Mouse (Mus musculus): ENCODE data around the gene Pole3. TPM values are rescaled to one million over a fixed set of nuclear protein-coding genes. Genes with fewer than 3 reads are reported as not detected.

Gene Pole3
- 44.8 and 48.9 TPM in 2 replicates for polyA plus RNA-seq (2015; fragmentation: Nextera tagmentation; extraction: Ambion mirVana)

- under 1% methylated on average over 59 of the region's 59 CpGs for WGBS (ENCODE audit: insufficient replicate concordance)
- Histone ChIP-seq H3K27me3 (ENCODE audit: control insufficient read depth, insufficient read depth, low read depth, low read length) (no peaks in the 10 kb centered on the region), H3K4me3 (ENCODE audit: low read depth, low read length) (peak within 1 kb of the TSS; percentile 83), H3K9me3 (replicated peaks; ENCODE audit: control insufficient read depth, low read length) (no peaks in the 10 kb centered on the region), H3K4me1 (ENCODE audit: control insufficient read depth, low read depth, low read length) (peaks cover 24% of the 10 kb centered on the region), H3K36me3 (ENCODE audit: control insufficient read depth, insufficient read depth) (no peaks in the 10 kb centered on the region; the same call in 1 of the 2 replicates), H3K27ac (ENCODE audit: low read length) (peak within 1 kb of the TSS; percentile 86), H3K9ac (ENCODE audit: low read depth, low read length) (peak within 1 kb of the TSS; percentile 74), H3K4me2 (ENCODE audit: low read depth, low read length) (peak within 1 kb of the TSS; percentile 66)
- ATAC-seq (ENCODE audit: low read depth) = peak; percentile 97
These were observed at the start of gene Pole3, which contains the start of gene 4933430I17Rik for GRCm38 (mm10) chr4:62524651-62525488. TSS of gene Pole3 (minus strand) at chr4:62525068. TSS of gene 4933430I17Rik (plus strand) at chr4:62525369.

- WGBS (ENCODE audit: insufficient replicate concordance) = 55% methylated on average over 5 of the region's 5 CpGs
- no peak for ATAC-seq (ENCODE audit: low read depth)
- Histone ChIP-seq H3K9ac (ENCODE audit: low read depth, low read length) (no peak overlapping the region), H3K4me2 (ENCODE audit: low read depth, low read length) (no peak overlapping the region), H3K4me3 (ENCODE audit: low read depth, low read length) (no peak overlapping the region), H3K36me3 (ENCODE audit: control insufficient read depth, insufficient read depth) (no peaks in the 10 kb centered on the region), H3K9me3 (replicated peaks; ENCODE audit: control insufficient read depth, low read length) (no peaks in the 10 kb centered on the region), H3K4me1 (ENCODE audit: control insufficient read depth, low read depth, low read length) (no peaks in the 10 kb centered on the region), H3K27me3 (ENCODE audit: control insufficient read depth, insufficient read depth, low read depth, low read length) (no peaks in the 10 kb centered on the region), H3K27ac (ENCODE audit: low read length) (no peak overlapping the region)
These were observed 45.2 kb upstream of the Pole3 start for GRCm38 (mm10) chr4:62570029-62570428.

- no peak overlapping the region for H3K4me3 ChIP-seq (ENCODE audit: low read depth, low read length)
- WGBS (ENCODE audit: insufficient replicate concordance) = 70% methylated on average over 5 of the region's 5 CpGs
These were observed 44.7 kb upstream of the Pole3 start for GRCm38 (mm10) chr4:62569603-62570002.

GRCm38 (mm10) chr4:62568359-62568758, 43.5 kb upstream of the Pole3 start:
- 62% methylated on average over 1 of the region's 1 CpGs for WGBS (ENCODE audit: insufficient replicate concordance)
- ATAC-seq (ENCODE audit: low read depth) = no peak
- no peak overlapping the region for H3K4me2 ChIP-seq (ENCODE audit: low read depth, low read length)

More at GRCm38 (mm10) chr4:62569603-62570002, 44.7 kb upstream of the Pole3 start:
- Histone ChIP-seq H3K27ac (ENCODE audit: low read length) (no peak overlapping the region), H3K4me2 (ENCODE audit: low read depth, low read length) (no peak overlapping the region), H3K4me1 (ENCODE audit: control insufficient read depth, low read depth, low read length) (no peaks in the 10 kb centered on the region), H3K27me3 (ENCODE audit: control insufficient read depth, insufficient read depth, low read depth, low read length) (no peaks in the 10 kb centered on the region), H3K9ac (ENCODE audit: low read depth, low read length) (no peak overlapping the region), H3K9me3 (replicated peaks; ENCODE audit: control insufficient read depth, low read length) (no peaks in the 10 kb centered on the region), H3K36me3 (ENCODE audit: control insufficient read depth, insufficient read depth) (no peaks in the 10 kb centered on the region)
- no peak for ATAC-seq (ENCODE audit: low read depth)

GRCm38 (mm10) chr4:62567696-62568095, 42.8 kb upstream of the Pole3 start:
- no peak overlapping the region for H3K27ac ChIP-seq (ENCODE audit: low read length)
- H3K4me3 ChIP-seq (ENCODE audit: low read depth, low read length) = no peak overlapping the region
- H3K4me2 ChIP-seq (ENCODE audit: low read depth, low read length) = no peak overlapping the region
- H3K4me1 ChIP-seq (ENCODE audit: control insufficient read depth, low read depth, low read length) = no peaks in the 10 kb centered on the region
- no peaks in the 10 kb centered on the region for H3K36me3 ChIP-seq (ENCODE audit: control insufficient read depth, insufficient read depth)
- no peaks in the 10 kb centered on the region for H3K27me3 ChIP-seq (ENCODE audit: control insufficient read depth, insufficient read depth, low read depth, low read length)
- H3K9ac ChIP-seq (ENCODE audit: low read depth, low read length) = no peak overlapping the region
- ATAC-seq (ENCODE audit: low read depth) = no peak
- WGBS (ENCODE audit: insufficient replicate concordance) = 75% methylated on average over 6 of the region's 6 CpGs
- no peaks in the 10 kb centered on the region for H3K9me3 ChIP-seq (replicated peaks; ENCODE audit: control insufficient read depth, low read length)

More at GRCm38 (mm10) chr4:62568359-62568758, 43.5 kb upstream of the Pole3 start:
- H3K36me3 ChIP-seq (ENCODE audit: control insufficient read depth, insufficient read depth) = no peaks in the 10 kb centered on the region
- H3K9me3 ChIP-seq (replicated peaks; ENCODE audit: control insufficient read depth, low read length) = no peaks in the 10 kb centered on the region
- no peak overlapping the region for H3K9ac ChIP-seq (ENCODE audit: low read depth, low read length)
- H3K4me3 ChIP-seq (ENCODE audit: low read depth, low read length) = no peak overlapping the region
- H3K27ac ChIP-seq (ENCODE audit: low read length) = no peak overlapping the region
- no peaks in the 10 kb centered on the region for H3K27me3 ChIP-seq (ENCODE audit: control insufficient read depth, insufficient read depth, low read depth, low read length)
- H3K4me1 ChIP-seq (ENCODE audit: control insufficient read depth, low read depth, low read length) = no peaks in the 10 kb centered on the region

- no peak overlapping the region for H3K9ac ChIP-seq (ENCODE audit: low read depth, low read length)
- 54% methylated on average over 4 of the region's 4 CpGs for WGBS (ENCODE audit: insufficient replicate concordance)
- no peaks in the 10 kb centered on the region for H3K36me3 ChIP-seq (ENCODE audit: control insufficient read depth, insufficient read depth)
- H3K4me3 ChIP-seq (ENCODE audit: low read depth, low read length) = no peak overlapping the region
- no peak overlapping the region for H3K27ac ChIP-seq (ENCODE audit: low read length)
- no peak overlapping the region for H3K4me2 ChIP-seq (ENCODE audit: low read depth, low read length)
- no peak for ATAC-seq (ENCODE audit: low read depth)
- H3K4me1 ChIP-seq (ENCODE audit: control insufficient read depth, low read depth, low read length) = no peaks in the 10 kb centered on the region
- H3K27me3 ChIP-seq (ENCODE audit: control insufficient read depth, insufficient read depth, low read depth, low read length) = no peaks in the 10 kb centered on the region
- H3K9me3 ChIP-seq (replicated peaks; ENCODE audit: control insufficient read depth, low read length) = no peaks in the 10 kb centered on the region
These were observed 41.7 kb upstream of the Pole3 start for GRCm38 (mm10) chr4:62566530-62566929.

GRCm38 (mm10) chr4:62562006-62562405, 37.1 kb upstream of the Pole3 start:
- H3K27me3 ChIP-seq (ENCODE audit: control insufficient read depth, insufficient read depth, low read depth, low read length) = no peaks in the 10 kb centered on the region
- H3K4me3 ChIP-seq (ENCODE audit: low read depth, low read length) = no peak overlapping the region
- no peaks in the 10 kb centered on the region for H3K9me3 ChIP-seq (replicated peaks; ENCODE audit: control insufficient read depth, low read length)
- H3K4me2 ChIP-seq (ENCODE audit: low read depth, low read length) = no peak overlapping the region
- H3K36me3 ChIP-seq (ENCODE audit: control insufficient read depth, insufficient read depth) = no peaks in the 10 kb centered on the region
- no peak for ATAC-seq (ENCODE audit: low read depth)
- H3K4me1 ChIP-seq (ENCODE audit: control insufficient read depth, low read depth, low read length) = no peaks in the 10 kb centered on the region
- WGBS (ENCODE audit: insufficient replicate concordance) = 42% methylated on average over 4 of the region's 4 CpGs
- no peak overlapping the region for H3K9ac ChIP-seq (ENCODE audit: low read depth, low read length)
- no peak overlapping the region for H3K27ac ChIP-seq (ENCODE audit: low read length)

GRCm38 (mm10) chr4:62561630-62562001, 36.7 kb upstream of the Pole3 start:
- Histone ChIP-seq H3K27me3 (ENCODE audit: control insufficient read depth, insufficient read depth, low read depth, low read length) (no peaks in the 10 kb centered on the region), H3K36me3 (ENCODE audit: control insufficient read depth, insufficient read depth) (no peaks in the 10 kb centered on the region), H3K4me1 (ENCODE audit: control insufficient read depth, low read depth, low read length) (no peaks in the 10 kb centered on the region), H3K4me3 (ENCODE audit: low read depth, low read length) (no peak overlapping the region), H3K27ac (ENCODE audit: low read length) (no peak overlapping the region), H3K9ac (ENCODE audit: low read depth, low read length) (no peak overlapping the region), H3K9me3 (replicated peaks; ENCODE audit: control insufficient read depth, low read length) (no peaks in the 10 kb centered on the region), H3K4me2 (ENCODE audit: low read depth, low read length) (no peak overlapping the region)
- no peak for ATAC-seq (ENCODE audit: low read depth)
- 32% methylated on average over 3 of the region's 3 CpGs for WGBS (ENCODE audit: insufficient replicate concordance)

- H3K4me3 ChIP-seq (ENCODE audit: low read depth, low read length) = no peak overlapping the region
- no peak overlapping the region for H3K27ac ChIP-seq (ENCODE audit: low read length)
- no peaks in the 10 kb centered on the region for H3K36me3 ChIP-seq (ENCODE audit: control insufficient read depth, insufficient read depth)
- H3K4me1 ChIP-seq (ENCODE audit: control insufficient read depth, low read depth, low read length) = no peaks in the 10 kb centered on the region
- H3K4me2 ChIP-seq (ENCODE audit: low read depth, low read length) = no peak overlapping the region
- 18% methylated on average over 4 of the region's 4 CpGs for WGBS (ENCODE audit: insufficient replicate concordance)
- H3K9me3 ChIP-seq (replicated peaks; ENCODE audit: control insufficient read depth, low read length) = no peaks in the 10 kb centered on the region
- no peaks in the 10 kb centered on the region for H3K27me3 ChIP-seq (ENCODE audit: control insufficient read depth, insufficient read depth, low read depth, low read length)
- no peak for ATAC-seq (ENCODE audit: low read depth)
- no peak overlapping the region for H3K9ac ChIP-seq (ENCODE audit: low read depth, low read length)
These were observed 36.2 kb upstream of the Pole3 start for GRCm38 (mm10) chr4:62560963-62561629.
